In genomic region chr5:123974616-123975111, GRCm38 (mm10) we compare ENCODE assay signal across 8 mouse cellular contexts. TPM values are rescaled to one million over a fixed set of nuclear protein-coding genes. Genes with fewer than 3 reads are reported as not detected.
DNase-seq lines count a peak whose midpoint lies in the region; ATAC-seq lines count a peak whose summit lies in the region.

No protein-coding gene starts in this region.

- ATAC-seq in hindbrain, embryonic 16.5 days, result no peak
- no peak for ATAC-seq in lung, embryonic 16.5 days (ENCODE audit: low read depth)

- H3K36me3 ChIP-seq in heart, embryonic 10.5 days, result no peaks in the 10 kb centered on the region
- H3K36me3 ChIP-seq in hindbrain, embryonic 16.5 days (ENCODE audit: control insufficient read depth, insufficient read depth, low read length), result no peaks in the 10 kb centered on the region
- no peaks in the 10 kb centered on the region for H3K36me3 ChIP-seq in lung, embryonic 16.5 days (ENCODE audit: control insufficient read depth, insufficient read depth, low read length)

- peak overlapping the region; percentile 85 for H3K4me3 ChIP-seq in heart, embryonic 10.5 days
- H3K4me3 ChIP-seq in brown adipose tissue, adult 24 weeks (ENCODE audit: insufficient read depth, low read depth, low read length), result peak overlapping the region; percentile 42
- peak overlapping the region; percentile 87 for H3K4me3 ChIP-seq in hindbrain, embryonic 16.5 days (ENCODE audit: low read length)
- peak overlapping the region; percentile 76 for H3K4me3 ChIP-seq in lung, embryonic 16.5 days (ENCODE audit: low read length)

- WGBS in heart, embryonic 10.5 days, result 47% methylated on average over 11 of the region's 11 CpGs
- WGBS in hindbrain, embryonic 16.5 days, result 13% methylated on average over 11 of the region's 11 CpGs
- 22% methylated on average over 11 of the region's 11 CpGs for WGBS in lung, embryonic 16.5 days

- H3K27me3 ChIP-seq in heart, embryonic 10.5 days (ENCODE audit: insufficient read depth, poor library complexity, severe bottlenecking), result peaks cover 57% of the 10 kb centered on the region
- H3K27me3 ChIP-seq in hindbrain, embryonic 16.5 days (replicated peaks; ENCODE audit: control insufficient read depth, insufficient read depth, low read length), result no peaks in the 10 kb centered on the region; the same call in 1 of the 2 replicates
- H3K27me3 ChIP-seq in lung, embryonic 16.5 days (ENCODE audit: control insufficient read depth, insufficient read depth, low read depth, low read length), result peaks cover 11% of the 10 kb centered on the region

- DNase-seq in heart, embryonic 10.5 days (ENCODE audit: low spot score), result no peak
- no peak for DNase-seq in heart, postnatal 4 days
- DNase-seq in spleen, adult 12 weeks (ENCODE audit: low spot score), result peak; percentile 33
- DNase-seq in right cerebral cortex, postnatal 10 days (ENCODE audit: low spot score in 2 of 2), result no peak
- DNase-seq in Muller cell, postnatal 12 days (ENCODE audit: inconsistent ontology term), result no peak

- no peaks in the 10 kb centered on the region for H3K9me3 ChIP-seq in heart, embryonic 10.5 days
- no peaks in the 10 kb centered on the region for H3K9me3 ChIP-seq in hindbrain, embryonic 16.5 days (ENCODE audit: control insufficient read depth, low read length)
- no peaks in the 10 kb centered on the region for H3K9me3 ChIP-seq in lung, embryonic 16.5 days (ENCODE audit: control insufficient read depth, low read length)

- no peak overlapping the region for H3K27ac ChIP-seq in heart, embryonic 10.5 days
- H3K27ac ChIP-seq in brown adipose tissue, adult 24 weeks (replicated peaks; ENCODE audit: low read depth, low read length), result peak overlapping the region; percentile 13; the same call in 1 of the 2 replicates
- peak overlapping the region; percentile 39; the same call in 1 of the 2 replicates for H3K27ac ChIP-seq in hindbrain, embryonic 16.5 days (ENCODE audit: low read depth, low read length)
- no peak overlapping the region for H3K27ac ChIP-seq in lung, embryonic 16.5 days (ENCODE audit: low read length)

- peaks cover 41% of the 10 kb centered on the region for H3K4me1 ChIP-seq in heart, embryonic 10.5 days
- peaks cover 26% of the 10 kb centered on the region for H3K4me1 ChIP-seq in brown adipose tissue, adult 24 weeks (ENCODE audit: control insufficient read depth, insufficient read depth, insufficient read length, low read length)
- peaks cover 18% of the 10 kb centered on the region for H3K4me1 ChIP-seq in hindbrain, embryonic 16.5 days (ENCODE audit: control insufficient read depth, insufficient read depth, low read depth, low read length)
- H3K4me1 ChIP-seq in lung, embryonic 16.5 days (replicated peaks; ENCODE audit: control insufficient read depth, insufficient read depth, low read length), result peaks cover 23% of the 10 kb centered on the region

- H3K4me2 ChIP-seq in hindbrain, embryonic 16.5 days (ENCODE audit: low read length), result peak overlapping the region; percentile 85
- peak overlapping the region; percentile 95 for H3K4me2 ChIP-seq in lung, embryonic 16.5 days (ENCODE audit: low read depth, low read length)

- H3K9ac ChIP-seq in hindbrain, embryonic 16.5 days (ENCODE audit: low read depth, low read length), result peak overlapping the region; percentile 87
- no peak overlapping the region for H3K9ac ChIP-seq in lung, embryonic 16.5 days (ENCODE audit: low read length)

RNA-seq across cellular contexts. Expression of gene Hip1r, which starts 1.2 kb away (rescaled TPM):
- polyA plus RNA-seq in heart, embryonic 10.5 days (2016; fragmentation: Nextera tagmentation; extraction: Ambion mirVana), result 6.5 and 8.4 TPM in 2 replicates
- 10 to 100 TPM; 29.6 to 42.2 TPM for total RNA-seq in heart, postnatal 4 days (2021)
- 3.8 and 5.2 TPM in 2 replicates for polyA plus RNA-seq in brown adipose tissue, adult 24 weeks (2012; ENCODE audit: insufficient read depth, insufficient read length, missing spikeins)
- polyA plus RNA-seq in hindbrain, embryonic 16.5 days (2015; fragmentation: Nextera tagmentation; extraction: Ambion mirVana), result 34.3 and 35.3 TPM in 2 replicates
- 13.8 and 14.5 TPM in 2 replicates for polyA plus RNA-seq in lung, embryonic 16.5 days (2015; fragmentation: Nextera tagmentation; extraction: Ambion mirVana)

RNA-seq across cellular contexts. Expression of gene Ccdc62, which starts 44.2 kb away (rescaled TPM):
- polyA plus RNA-seq in heart, embryonic 10.5 days (2016; fragmentation: Nextera tagmentation; extraction: Ambion mirVana), result 3.7 and 5.7 TPM in 2 replicates
- total RNA-seq in heart, postnatal 4 days (2021), result 1 to 10 TPM; 2.2 TPM
- 6.1 and 11.5 TPM in 2 replicates for polyA plus RNA-seq in brown adipose tissue, adult 24 weeks (2012; ENCODE audit: insufficient read depth, insufficient read length, missing spikeins)
- 4.2 and 5.7 TPM in 2 replicates for polyA plus RNA-seq in hindbrain, embryonic 16.5 days (2015; fragmentation: Nextera tagmentation; extraction: Ambion mirVana)
- polyA plus RNA-seq in lung, embryonic 16.5 days (2015; fragmentation: Nextera tagmentation; extraction: Ambion mirVana), result 7.7 and 8.0 TPM in 2 replicates

RNA-seq across cellular contexts. Expression of gene Gm43518, which starts 47.4 kb away (rescaled TPM):
- 2.4 and 2.7 TPM in 2 replicates for polyA plus RNA-seq in heart, embryonic 10.5 days (2016; fragmentation: Nextera tagmentation; extraction: Ambion mirVana)
- under 1 TPM in 1 of 2 experiments, not detected in 1; 0.62 TPM for total RNA-seq in heart, postnatal 4 days (2021)
- polyA plus RNA-seq in brown adipose tissue, adult 24 weeks (2012; ENCODE audit: insufficient read depth, insufficient read length, missing spikeins), result not detected in 2 replicates
- polyA plus RNA-seq in hindbrain, embryonic 16.5 days (2015; fragmentation: Nextera tagmentation; extraction: Ambion mirVana), result 3.7 and 4.9 TPM in 2 replicates
- 2.0 and 2.3 TPM in 2 replicates for polyA plus RNA-seq in lung, embryonic 16.5 days (2015; fragmentation: Nextera tagmentation; extraction: Ambion mirVana)

RNA-seq across cellular contexts. Expression of gene Vps37b, which starts 57.4 kb away (rescaled TPM):
- 54.0 and 61.4 TPM in 2 replicates for polyA plus RNA-seq in heart, embryonic 10.5 days (2016; fragmentation: Nextera tagmentation; extraction: Ambion mirVana)
- total RNA-seq in heart, postnatal 4 days (2021), result 10 to 100 TPM; 42.3 to 49.1 TPM
- polyA plus RNA-seq in brown adipose tissue, adult 24 weeks (2012; ENCODE audit: insufficient read depth, insufficient read length, missing spikeins), result 2.7 and 3.7 TPM in 2 replicates
- polyA plus RNA-seq in hindbrain, embryonic 16.5 days (2015; fragmentation: Nextera tagmentation; extraction: Ambion mirVana), result 70.9 and 81.1 TPM in 2 replicates
- 39.2 and 41.6 TPM in 2 replicates for polyA plus RNA-seq in lung, embryonic 16.5 days (2015; fragmentation: Nextera tagmentation; extraction: Ambion mirVana)

Comparison
In these comparisons a context has a peak if more than half of its experiments do, and no peak if none do; other contexts are left out.
1. H3K27ac ChIP-seq: peak in brown adipose tissue, adult 24 weeks (single experiment) and hindbrain, embryonic 16.5 days (single experiment); none in heart, embryonic 10.5 days (single experiment) and lung, embryonic 16.5 days (single experiment).
2. Peak in every context shown above with its lines, with median percentiles within 50 percentile points of each other: H3K4me3 ChIP-seq.